ENCODE assay signal across 15 mouse cellular contexts in the genomic region with DNA sequence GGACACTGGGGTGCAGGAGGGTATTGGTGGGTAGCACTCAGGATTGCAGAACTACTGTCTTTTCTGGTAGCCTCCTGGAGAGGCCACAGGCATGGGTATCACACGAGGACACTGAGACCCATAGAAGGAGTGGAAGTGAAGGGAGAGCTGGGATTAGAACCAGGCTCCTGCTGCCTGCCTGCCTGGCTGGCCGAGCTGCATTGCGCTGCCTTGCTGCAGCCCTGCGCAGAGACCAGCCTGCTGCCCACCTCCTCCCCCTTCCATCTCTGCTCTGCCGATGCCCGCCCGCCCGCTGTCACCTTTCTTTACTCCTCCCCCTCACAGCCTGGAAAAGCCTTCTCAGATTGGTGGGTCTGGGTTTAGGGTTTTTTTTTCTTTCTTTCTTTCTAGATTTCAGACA. TPM values are rescaled to one million over a fixed set of nuclear protein-coding genes. Genes with fewer than 3 reads are reported as not detected.
DNase-seq lines count a peak whose midpoint lies in the region; ATAC-seq and TF ChIP-seq lines count a peak whose summit lies in the region.
"Had no signal": no experiment of that assay in that cellular context is flagged by ENCODE, and none has a peak within 500 bp of the region (broad histone marks: within the 10 kb centered on the region; RNA-seq: fewer than 3 reads in every experiment).

No protein-coding gene starts in this region.

- TF ChIP-seq POLR2A in thymus, adult 2 months (IDR thresholded peaks at IDR 0.05; ENCODE audit: control insufficient read depth, extremely low read depth, insufficient read depth, low read length, poor library complexity) = no peak

- peaks cover 3% of the 10 kb centered on the region; the same call in 1 of the 2 replicates for H3K36me3 ChIP-seq in forebrain, postnatal 0 days (ENCODE audit: insufficient read depth)
- no peaks in the 10 kb centered on the region for H3K36me3 ChIP-seq in neural tube, embryonic 15.5 days
- no peaks in the 10 kb centered on the region for H3K36me3 ChIP-seq in thymus, adult 2 months (ENCODE audit: control insufficient read depth, insufficient read depth, low read length)
- H3K36me3 ChIP-seq: kidney, embryonic 15.5 days; limb, embryonic 12.5 days had no signal

- H3K27ac ChIP-seq in left cerebral cortex, adult 2 months = peak overlapping the region; percentile 78
- no peak overlapping the region for H3K27ac ChIP-seq in forebrain, postnatal 0 days (ENCODE audit: low read depth, low read length)
- 0 out of 2 replicates have a peak overlapping the region, but pooled peaks have one; percentile 54 for H3K27ac ChIP-seq in neural tube, embryonic 15.5 days (replicated peaks)
- no peak overlapping the region for H3K27ac ChIP-seq in thymus, adult 2 months (ENCODE audit: control insufficient read depth, insufficient read depth, low read length)
- H3K27ac ChIP-seq: kidney, embryonic 15.5 days; limb, embryonic 12.5 days; macrophage had no signal

- H3K9ac ChIP-seq in forebrain, postnatal 0 days = peak overlapping the region; percentile 10
- peak overlapping the region; percentile 34 for H3K9ac ChIP-seq in neural tube, embryonic 15.5 days (replicated peaks)
- H3K9ac ChIP-seq: kidney, embryonic 15.5 days; limb, embryonic 12.5 days; liver, postnatal 0 days had no signal

- DNase-seq in left cerebral cortex, adult 2 months (ENCODE audit: extremely low spot score in 1 of 2, low spot score in 2 of 2) = peak in 1 of 2 experiments; percentile 44
- no peak for DNase-seq in left cerebral cortex, postnatal 10 days (ENCODE audit: extremely low spot score in 1 of 2, low spot score in 2 of 2)
- peak; percentile 59 for DNase-seq in cerebellum, adult 9-11 months
- DNase-seq in forebrain, postnatal 0 days = no peak
- no peak for DNase-seq in right cerebral cortex, postnatal 36 days (ENCODE audit: low spot score in 2 of 2)
- DNase-seq in thymus, adult 2 months = no peak
- DNase-seq: liver, postnatal 0 days; right cerebral cortex, postnatal 25 days had no signal

- H3K9me3 ChIP-seq in forebrain, postnatal 0 days (ENCODE audit: low read length) = no peaks in the 10 kb centered on the region
- H3K9me3 ChIP-seq in neural tube, embryonic 15.5 days (replicated peaks) = no peaks in the 10 kb centered on the region
- H3K9me3 ChIP-seq: kidney, embryonic 15.5 days; limb, embryonic 12.5 days had no signal

- intact Hi-C loops in left cerebral cortex, adult 2 months (cut with DNase I) = no loop called here
- intact Hi-C loops in left cerebral cortex, postnatal 10 days (cut with DNase I) = no loop called here

- ATAC-seq in forebrain, postnatal 0 days = no peak
- ATAC-seq in neural tube, embryonic 15.5 days (ENCODE audit: low FRiP score) = no peak
- ATAC-seq: activated CD4-positive, CD25-positive, alpha-beta regulatory T cell, adult 4 months; CD4-positive, CD25-positive, alpha-beta regulatory T cell, adult 4 months; liver, postnatal 0 days had no signal

- no peak for TF ChIP-seq CTCF in left cerebral cortex, adult 2 months (IDR thresholded peaks at IDR 0.05)
- no peak for TF ChIP-seq CTCF in forebrain, postnatal 0 days (IDR thresholded peaks at IDR 0.05; ENCODE audit: low read depth)
- no peak for TF ChIP-seq CTCF in thymus, adult 2 months (IDR thresholded peaks at IDR 0.05; ENCODE audit: borderline replicate concordance, control insufficient read depth, extremely low read depth, insufficient read depth, low read length, poor library complexity)

- H3K4me3 ChIP-seq in left cerebral cortex, adult 2 months = peak overlapping the region; percentile 81
- H3K4me3 ChIP-seq in forebrain, postnatal 0 days (ENCODE audit: low read depth, low read length) = peak overlapping the region; percentile 88
- H3K4me3 ChIP-seq in neural tube, embryonic 15.5 days (replicated peaks) = peak overlapping the region; percentile 78
- no peak overlapping the region for H3K4me3 ChIP-seq in thymus, adult 2 months (ENCODE audit: control insufficient read depth, insufficient read depth, low read length)
- H3K4me3 ChIP-seq: kidney, embryonic 15.5 days; limb, embryonic 12.5 days had no signal

- H3K4me2 ChIP-seq in forebrain, postnatal 0 days (ENCODE audit: low read depth) = peak overlapping the region; percentile 73
- peak overlapping the region; percentile 81 for H3K4me2 ChIP-seq in neural tube, embryonic 15.5 days
- H3K4me2 ChIP-seq: heart, embryonic 11.5 days; kidney, embryonic 15.5 days; limb, embryonic 12.5 days had no signal

- no peaks in the 10 kb centered on the region for H3K27me3 ChIP-seq in forebrain, postnatal 0 days (ENCODE audit: insufficient read depth, low read length)
- peaks cover 11% of the 10 kb centered on the region for H3K27me3 ChIP-seq in neural tube, embryonic 15.5 days (replicated peaks)
- no peaks in the 10 kb centered on the region; the same call in 1 of the 2 replicates for H3K27me3 ChIP-seq in thymus, adult 2 months (ENCODE audit: control insufficient read depth, insufficient read depth, low read length)

- H3K4me1 ChIP-seq in forebrain, postnatal 0 days (ENCODE audit: insufficient read depth) = peaks cover 21% of the 10 kb centered on the region
- H3K4me1 ChIP-seq in neural tube, embryonic 15.5 days = peaks cover 71% of the 10 kb centered on the region
- peaks cover 11% of the 10 kb centered on the region for H3K4me1 ChIP-seq in thymus, adult 2 months (replicated peaks; ENCODE audit: control insufficient read depth, insufficient read depth, low read length)

- WGBS in forebrain, postnatal 0 days = 29% methylated on average over 8 of the region's 8 CpGs
- 30% methylated on average over 8 of the region's 8 CpGs for WGBS in neural tube, embryonic 15.5 days
- 69% methylated on average over 8 of the region's 8 CpGs for WGBS in thymus, adult 2 months

RNA-seq across cellular contexts. Expression of a gene that starts 4.0 kb away (rescaled TPM):
- 100 to 1,000 TPM; 140 to 149 TPM for total RNA-seq in left cerebral cortex, adult 2 months (2021)
- 10 to 100 TPM; 52.9 to 53.4 TPM for total RNA-seq in left cerebral cortex, postnatal 10 days (2021)
- total RNA-seq in forebrain, postnatal 0 days (2014; rRNA removed) = 19.2 and 23.3 TPM in 2 replicates
- 9.3 and 22.8 TPM in 2 replicates for polyA plus RNA-seq in forebrain, postnatal 0 days (2015; fragmentation: Nextera tagmentation; extraction: Ambion mirVana)
- 16.8 and 19.4 TPM in 2 replicates for polyA plus RNA-seq in neural tube, embryonic 15.5 days (2015; fragmentation: Nextera tagmentation; extraction: Ambion mirVana)
- polyA plus RNA-seq in thymus, adult 2 months (2012; rRNA removed) = 1.3 and 1.6 TPM in 2 replicates
- polyA plus RNA-seq: activated CD4-positive, CD25-positive, alpha-beta regulatory T cell, adult 4 months; liver, postnatal 0 days; macrophage had no signal

RNA-seq across cellular contexts. Expression of a gene that starts 24.1 kb away (rescaled TPM):
- under 1 TPM in 1 of 2 experiments, not detected in 1; 0.30 TPM for total RNA-seq in left cerebral cortex, adult 2 months (2021)
- not detected for total RNA-seq in left cerebral cortex, postnatal 10 days (2021)
- total RNA-seq in forebrain, postnatal 0 days (2014; rRNA removed) = not detected in 2 replicates
- 0.19 TPM in 1 of 2 replicates, not detected in the other for polyA plus RNA-seq in forebrain, postnatal 0 days (2015; fragmentation: Nextera tagmentation; extraction: Ambion mirVana)
- polyA plus RNA-seq in neural tube, embryonic 15.5 days (2015; fragmentation: Nextera tagmentation; extraction: Ambion mirVana) = 2.2 and 2.3 TPM in 2 replicates
- 0.05 TPM in 1 of 2 replicates, not detected in the other for polyA plus RNA-seq in thymus, adult 2 months (2012; rRNA removed)
- polyA plus RNA-seq: activated CD4-positive, CD25-positive, alpha-beta regulatory T cell, adult 4 months; CD4-positive, CD25-positive, alpha-beta regulatory T cell, adult 4 months; liver, postnatal 0 days; macrophage had no signal

Comparison
In these comparisons a context has a peak if more than half of its experiments do, and no peak if none do; other contexts are left out.
1. H3K27ac ChIP-seq: peak in left cerebral cortex, adult 2 months (single experiment) and neural tube, embryonic 15.5 days (single experiment); none in forebrain, postnatal 0 days (single experiment) and thymus, adult 2 months (single experiment).